Mouse (Mus musculus) left cerebral cortex, adult 18-20 months (tissue): ENCODE results near the gene Ccnd1. TPM values are rescaled to one million over a fixed set of nuclear protein-coding genes. Genes with fewer than 3 reads are reported as not detected.

Experiments used
- DNase-seq, 2 experiments: peaks; one replicate each; pipeline ENCODE4 v3.0.0; 2021 to 2022; ENCODE audit warnings: low spot score in 2 of 2, mixed read lengths in 1 of 2
- long read RNA-seq, 2 experiments: library from polyadenylated mRNA; stranded (forward); transcript quantifications; one replicate each; pipeline ENCODE4 v2.0.0; 2021
- total RNA-seq, 2 experiments: library from RNA; stranded (reverse); gene quantifications; 2 replicates each; pipeline ENCODE4 v1.2.3; 2021

Gene Ccnd1
- 10 to 100 TPM; 42.9 to 57.5 TPM for total RNA-seq
- long read RNA-seq, experiment 1, transcript Ccnd1-201 (5 exons, 3,740 nt) = major isoform, 17 of 33 reads
- long read RNA-seq, experiment 1, partial matches to known transcripts = 0 of 33 reads
- long read RNA-seq, experiment 1, other reads (novel, unspliced or antisense) = 16 of 33 reads
- long read RNA-seq, experiment 2, transcript Ccnd1-201 (5 exons, 3,740 nt) = major isoform, 12 of 33 reads
- long read RNA-seq, experiment 2, partial matches to known transcripts = 1 of 33 reads
- long read RNA-seq, experiment 2, other reads (novel, unspliced or antisense) = 20 of 33 reads

DNA sequence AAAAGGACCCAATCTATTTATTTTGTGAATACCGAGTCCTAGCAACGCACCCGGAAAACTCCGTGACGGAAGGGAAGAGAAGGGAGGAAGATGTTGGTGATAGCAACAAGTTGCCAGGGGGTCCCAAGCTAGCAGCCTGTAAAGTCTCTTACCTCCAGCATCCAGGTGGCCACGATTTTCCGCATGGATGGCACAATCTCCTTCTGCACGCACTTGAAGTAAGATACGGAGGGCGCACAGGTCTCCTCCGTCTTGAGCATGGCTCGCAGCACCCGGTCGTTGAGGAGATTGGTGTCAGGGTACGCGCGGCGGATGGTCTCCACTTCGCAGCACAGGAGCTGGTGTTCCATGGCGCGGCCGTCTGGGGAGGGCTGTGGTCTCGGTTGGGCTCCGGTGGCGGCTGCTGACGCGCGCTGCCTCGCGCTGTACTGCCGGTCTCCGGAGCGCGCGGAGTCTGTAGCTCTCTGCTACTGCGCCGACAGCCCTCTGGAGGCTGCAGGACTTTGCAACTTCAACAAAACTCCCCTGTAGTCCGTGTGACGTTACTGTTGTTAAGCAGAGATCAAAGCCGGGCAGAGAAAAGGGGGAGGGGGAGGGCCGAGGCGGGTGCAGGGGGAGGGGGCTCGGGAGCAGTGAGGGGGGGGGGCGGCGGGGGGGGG is at the start of gene Ccnd1:
Ccnd1 (minus strand) TSS at position 582 of the 659 bp plus-strand sequence.
- DNase-seq = peak; percentile 49 to 69

DNA sequence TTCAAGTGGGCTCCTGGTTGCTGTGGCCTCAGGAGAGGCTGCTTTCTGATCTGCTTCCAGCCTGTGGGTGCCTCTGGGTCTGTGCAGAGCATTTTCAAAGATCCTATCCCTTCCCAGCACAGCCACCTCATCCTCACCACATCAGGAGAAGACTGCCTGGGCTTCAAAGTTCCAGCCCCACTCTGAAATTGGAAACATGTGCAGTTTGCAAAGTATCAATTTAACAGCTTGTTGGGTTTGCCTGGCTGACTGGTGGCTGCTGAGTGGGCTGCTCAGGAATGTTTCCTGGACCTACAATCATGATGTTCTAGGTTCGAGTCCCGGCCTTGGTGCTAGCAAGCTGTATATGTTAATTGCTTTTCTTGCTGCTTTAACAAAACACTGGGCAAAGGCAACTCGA is 49.1 kb upstream of the Ccnd1 start:
- DNase-seq = no peak

DNA sequence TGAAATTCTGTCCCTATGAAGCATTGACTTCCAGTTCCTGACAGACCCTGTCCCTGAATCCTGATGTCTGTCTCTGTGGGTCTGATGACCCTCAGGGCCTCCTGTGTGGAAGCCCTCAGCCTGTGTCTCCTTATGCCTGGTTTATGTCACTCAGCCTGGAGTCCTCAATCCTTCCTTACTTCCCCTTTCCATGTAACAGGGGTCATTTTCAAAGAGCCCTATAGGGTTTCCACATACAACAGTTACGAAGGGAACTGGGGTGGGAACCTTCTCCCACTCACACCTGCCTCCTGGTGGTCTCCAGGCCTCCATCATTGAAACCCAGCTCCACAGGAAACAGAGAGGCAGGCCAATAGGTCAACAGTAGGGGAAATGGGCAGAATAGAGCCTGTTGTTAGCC is 45.4 kb upstream of the Ccnd1 start:
- DNase-seq = no peak

DNA sequence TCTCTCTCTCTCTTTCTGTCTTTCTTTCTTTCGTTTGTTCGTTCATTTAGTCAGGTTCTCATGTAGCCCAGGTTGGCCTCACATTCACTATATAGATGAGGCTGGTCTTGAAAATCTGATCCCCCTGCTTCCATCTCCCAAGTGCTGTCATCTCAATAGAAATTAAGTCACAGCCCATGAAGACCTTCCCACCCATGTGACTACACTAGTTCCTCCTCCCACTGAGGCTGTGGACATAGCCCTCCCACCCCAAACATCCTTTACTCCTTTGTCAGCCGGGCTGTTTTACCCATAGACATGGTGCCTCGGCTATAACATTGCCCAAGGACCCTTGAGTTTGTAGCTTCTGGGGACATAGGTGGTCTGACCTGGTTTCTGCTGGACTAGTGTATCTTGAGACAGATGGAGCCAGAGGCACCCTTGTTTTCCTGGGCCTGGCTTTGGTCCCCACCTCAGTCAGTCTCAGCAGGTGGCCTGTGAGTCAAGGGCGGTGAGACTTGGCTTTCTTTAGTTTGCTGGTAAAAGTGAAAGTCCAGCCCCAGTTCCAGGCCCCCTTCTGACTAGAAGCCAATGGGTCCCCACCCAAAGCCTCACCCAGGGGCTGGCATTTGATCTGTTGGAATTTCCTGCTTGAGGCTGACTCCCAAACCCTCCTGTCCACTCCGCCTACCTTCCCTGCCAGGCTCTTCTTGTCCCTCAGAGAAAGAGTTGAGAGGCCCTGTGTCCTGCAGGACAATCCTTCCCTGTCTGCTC is 42.8 kb upstream of the Ccnd1 start:
- no peak for DNase-seq

DNA sequence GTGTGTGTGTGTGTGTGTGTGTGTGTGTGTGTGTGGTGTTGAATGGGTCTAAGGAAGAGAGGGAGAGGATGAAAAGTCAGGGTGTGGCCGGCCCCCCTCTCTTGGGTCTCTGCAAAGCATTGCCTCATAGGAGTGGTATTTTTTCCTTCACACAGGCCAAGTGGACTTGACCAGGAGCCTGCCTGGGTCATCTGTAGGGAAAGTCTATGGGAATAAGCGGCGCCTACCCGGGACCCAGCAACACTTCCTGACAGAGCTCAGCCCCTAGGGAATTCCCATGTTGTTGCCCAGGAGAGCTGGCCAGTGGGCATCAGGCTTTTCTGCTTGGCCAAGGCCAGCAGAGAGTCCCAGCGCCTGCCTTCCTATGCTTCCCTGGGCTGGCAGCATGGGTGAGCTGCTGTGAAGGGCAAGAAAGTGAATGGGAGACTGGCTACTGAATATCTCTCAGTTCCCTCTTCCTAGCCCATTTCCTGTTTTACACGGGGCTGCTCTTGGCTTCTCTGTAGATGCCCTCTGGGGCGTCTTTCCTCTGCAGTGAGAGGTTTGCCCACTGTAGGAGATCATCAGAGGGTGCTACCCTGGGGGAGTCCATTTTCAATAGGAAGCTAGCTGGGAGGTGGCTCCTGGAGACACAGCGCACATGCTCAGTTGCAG is 41.8 kb upstream of the Ccnd1 start:
- DNase-seq = no peak

DNA sequence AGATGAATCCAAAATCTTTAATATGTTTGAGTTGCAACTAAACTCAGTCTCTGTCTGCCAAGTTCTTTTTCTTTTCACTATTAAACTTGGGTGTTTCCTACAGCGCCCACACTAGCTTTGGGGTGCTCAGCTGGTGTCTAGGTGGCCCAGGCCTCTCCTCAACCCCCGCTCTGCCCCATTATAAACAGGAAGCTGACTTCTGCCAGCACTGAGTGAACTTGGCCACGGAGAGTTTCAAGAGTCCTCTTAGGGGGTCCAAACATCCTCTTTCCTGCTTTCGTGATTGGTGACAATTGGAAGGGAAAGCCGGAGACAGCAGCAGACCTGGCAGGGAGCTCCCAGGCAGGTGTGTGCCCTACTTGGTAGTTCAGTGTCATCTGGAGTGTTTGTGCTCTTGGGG is 40.1 kb upstream of the Ccnd1 start:
- DNase-seq = no peak

DNA sequence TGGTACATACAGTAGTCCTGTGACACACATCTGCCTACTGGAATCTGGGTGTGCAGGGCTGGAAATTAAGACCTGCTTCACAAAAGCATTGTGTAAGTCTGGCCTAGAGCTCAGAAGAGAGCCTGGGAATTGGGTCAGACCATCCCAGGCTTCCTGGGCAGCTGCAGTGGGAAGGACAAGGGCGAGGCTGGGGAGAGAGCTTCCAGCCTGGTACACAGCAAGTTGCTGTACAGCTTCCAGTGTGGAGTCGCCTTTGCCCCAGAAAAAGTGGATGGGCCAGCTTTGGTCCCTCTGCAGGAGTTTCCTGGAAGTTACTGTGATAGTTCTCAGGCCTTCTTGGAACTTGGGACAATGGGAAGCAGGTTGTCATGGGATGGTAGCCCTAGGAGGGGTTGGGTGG is 37.4 kb upstream of the Ccnd1 start:
- DNase-seq = no peak

DNA sequence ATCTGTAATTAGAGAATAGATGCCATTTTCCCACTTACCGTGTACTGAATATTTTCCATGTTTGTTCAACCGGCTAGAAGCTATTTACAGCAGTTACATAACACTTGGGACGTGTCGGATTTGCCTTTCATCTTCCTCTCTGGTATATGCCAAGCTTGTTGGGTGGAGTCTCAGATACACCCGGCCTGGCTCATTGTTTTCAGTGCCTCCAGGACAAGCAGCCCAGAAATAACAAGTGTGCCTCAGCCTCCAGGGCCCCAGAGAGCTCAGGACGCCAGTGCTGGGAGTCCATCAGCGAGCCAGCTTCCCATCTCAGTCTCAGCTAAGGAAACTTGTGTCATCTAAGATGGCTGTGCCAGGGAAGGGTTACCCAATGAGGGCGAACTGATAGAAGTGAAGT is 33.7 kb upstream of the Ccnd1 start:
- no peak for DNase-seq

DNA sequence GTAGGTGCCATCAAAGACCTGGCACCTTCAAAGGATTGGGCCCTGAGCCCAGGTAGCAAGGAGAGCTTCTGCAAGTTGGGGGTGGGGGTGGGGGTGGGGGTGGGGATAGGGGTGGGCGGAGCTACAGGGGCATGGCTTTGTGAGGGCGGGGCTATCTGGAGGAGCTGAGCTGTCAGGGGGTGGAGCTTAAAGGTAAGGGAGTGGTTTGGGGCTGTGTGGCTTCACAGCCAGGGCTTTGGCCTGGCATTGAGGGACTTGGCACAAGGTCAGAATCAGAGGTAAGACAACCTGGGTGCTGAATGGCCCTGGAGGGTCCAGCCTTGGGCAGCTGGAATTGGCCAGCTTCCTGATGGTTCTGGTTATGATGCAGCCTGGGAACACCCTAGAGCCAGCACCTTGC is 32.0 kb upstream of the Ccnd1 start:
- no peak for DNase-seq

DNA sequence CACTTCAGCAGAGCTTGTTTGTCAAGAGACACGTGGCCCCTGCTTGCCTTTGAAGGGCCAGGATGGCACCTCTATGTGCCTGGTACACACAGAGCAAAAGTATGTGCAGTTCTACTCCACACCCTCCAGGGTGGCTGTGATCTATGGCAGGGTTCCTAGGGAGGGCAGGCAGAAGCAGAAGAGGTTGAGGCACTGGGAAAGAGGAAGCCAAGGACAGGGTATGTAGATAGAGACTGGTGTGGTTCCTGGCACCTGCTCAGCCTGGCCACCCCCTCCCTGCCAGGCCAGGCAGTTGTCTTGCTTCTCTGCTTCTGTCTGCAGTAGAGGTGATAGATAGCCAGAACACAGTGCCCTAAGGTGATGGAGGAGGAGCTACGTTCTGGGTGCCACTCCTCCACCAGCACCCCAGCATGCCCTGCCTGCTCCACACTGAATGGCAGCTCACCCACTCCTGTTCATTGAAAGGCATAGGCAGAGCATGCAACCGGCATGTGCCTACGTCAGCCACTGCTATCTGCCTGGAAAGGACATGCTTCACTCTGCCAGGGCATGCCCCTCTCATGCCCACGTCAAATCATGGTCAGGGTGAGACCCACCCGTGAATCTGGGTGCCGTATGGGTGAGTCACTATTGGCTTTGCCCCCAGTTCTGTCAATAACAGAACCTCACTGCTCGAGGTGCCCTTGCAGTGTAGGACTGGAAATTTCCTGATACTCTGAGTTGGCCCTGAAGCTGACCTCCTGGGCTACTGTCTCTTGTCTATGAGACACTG is 31.5 kb upstream of the Ccnd1 start:
- DNase-seq = no peak

DNA sequence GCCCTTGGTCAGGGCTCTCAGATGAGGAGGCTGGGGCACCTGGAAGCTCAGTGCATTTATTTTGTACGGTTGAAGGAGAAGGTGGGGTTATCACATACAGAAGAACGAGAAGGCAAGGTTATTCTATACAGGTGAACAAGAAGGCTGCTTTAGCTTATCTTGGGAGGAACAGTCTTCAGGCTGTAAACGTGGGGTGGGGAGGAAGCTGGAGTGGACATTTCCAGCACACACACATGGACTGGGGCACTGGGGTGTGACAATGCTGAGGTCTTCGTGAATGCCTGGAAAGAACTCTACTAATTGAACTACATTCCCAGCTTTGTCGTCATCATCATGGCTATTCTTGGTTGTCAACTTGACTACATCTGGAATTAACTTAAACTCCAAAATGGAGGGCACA is 26.2 kb upstream of the Ccnd1 start:
- no peak for DNase-seq

DNA sequence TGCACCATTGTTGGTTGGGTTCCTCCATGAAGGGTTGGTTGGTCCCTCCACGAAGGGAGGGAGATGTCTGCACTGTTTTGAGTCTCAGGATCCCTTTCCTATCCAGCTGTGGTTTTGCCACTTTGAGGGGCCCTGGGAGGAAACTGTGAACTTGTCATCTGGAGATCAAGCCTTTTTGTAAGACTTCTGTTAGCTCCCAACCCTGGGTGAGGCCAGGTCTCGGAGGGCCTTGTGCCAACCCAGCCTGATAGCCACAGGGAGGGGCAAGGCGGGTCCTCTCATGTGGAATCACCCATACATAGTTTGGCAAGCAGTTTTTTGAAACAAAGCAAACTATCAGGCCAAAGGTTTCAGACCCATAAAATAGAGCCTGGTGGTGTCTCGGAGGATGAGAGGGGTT is 24.6 kb upstream of the Ccnd1 start:
- no peak for DNase-seq

DNA sequence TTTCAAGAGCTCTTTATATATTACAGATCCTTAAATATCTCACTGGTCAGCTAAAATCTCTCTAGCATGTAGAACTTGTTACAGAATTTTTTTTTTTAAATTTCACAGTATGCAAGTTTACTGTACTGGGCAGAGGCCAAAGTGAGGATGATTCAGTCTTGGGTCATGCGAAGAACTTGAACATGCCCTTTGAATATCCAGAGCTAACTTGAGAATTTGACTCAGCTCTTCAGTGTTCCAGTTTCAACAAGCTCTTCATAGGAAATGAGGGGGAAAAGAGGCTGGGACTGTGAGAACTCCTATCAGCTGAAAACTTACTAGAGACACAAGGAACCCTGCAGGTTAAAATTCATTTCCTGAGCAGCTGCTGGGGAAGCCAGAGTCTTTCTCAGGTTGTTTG is 24.2 kb upstream of the Ccnd1 start:
- no peak for DNase-seq

DNA sequence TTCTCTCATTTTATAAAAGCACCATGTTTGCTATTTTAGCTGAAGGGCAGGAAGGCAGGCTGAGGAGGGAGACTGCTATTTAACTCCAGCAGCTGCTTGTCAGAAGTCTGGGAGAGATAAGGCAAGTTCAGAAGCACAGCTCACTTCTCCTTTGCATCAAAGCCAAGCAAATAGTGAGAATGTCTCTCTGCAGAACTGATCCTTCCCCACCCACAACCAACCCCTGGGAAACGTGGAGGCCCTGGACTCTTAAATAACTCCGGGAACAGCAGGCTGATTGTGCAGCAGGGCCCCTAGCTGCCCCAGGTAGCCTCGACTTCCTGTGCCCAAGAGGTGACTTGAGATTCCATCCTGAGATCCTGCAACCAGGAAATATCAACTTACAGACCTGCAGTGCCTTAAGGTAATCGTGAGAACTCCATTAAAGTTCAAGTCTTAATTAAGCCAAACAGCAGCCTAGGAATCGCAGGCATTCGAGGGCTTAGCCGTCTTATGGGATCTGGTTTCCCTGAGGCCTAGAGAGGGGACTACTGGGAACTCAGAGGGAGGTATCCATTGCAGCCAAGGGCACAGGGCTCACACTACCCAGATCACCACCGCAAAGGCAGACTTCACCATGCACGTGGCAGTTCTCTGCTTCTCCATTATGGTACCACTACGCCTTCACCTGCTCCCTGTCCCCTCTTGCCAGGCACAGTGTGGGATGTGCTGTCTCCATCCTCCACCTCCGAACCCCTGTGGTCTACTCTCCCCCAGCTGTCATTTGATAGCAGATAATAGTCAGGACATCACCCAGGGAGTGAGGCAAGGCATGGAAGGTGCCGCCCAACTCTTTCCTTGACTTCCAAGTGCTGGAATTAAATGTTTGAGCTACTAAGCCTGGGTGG is 19.0 kb upstream of the Ccnd1 start:
- no peak for DNase-seq

DNA sequence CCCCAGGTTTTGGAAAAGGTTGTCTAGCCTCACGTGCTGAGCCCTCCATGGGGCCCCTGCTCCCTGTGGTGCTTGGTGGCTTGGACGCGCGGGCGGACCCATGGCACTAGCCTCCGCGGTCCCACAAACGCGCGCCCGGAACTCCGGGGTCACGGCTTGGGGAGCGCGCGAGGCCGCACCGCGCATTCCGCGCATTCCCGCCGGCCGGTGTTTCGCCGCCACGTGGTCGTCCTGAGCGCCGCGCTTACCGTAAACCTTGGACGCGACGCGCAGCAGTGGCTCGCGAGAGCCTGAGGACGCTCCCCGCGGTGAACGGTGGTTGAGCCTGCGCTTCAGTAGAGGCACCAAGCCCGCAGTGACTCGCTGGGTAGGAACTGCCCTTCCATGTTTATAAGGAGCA is 3.5 kb upstream of the Ccnd1 start:
- DNase-seq = peak; percentile 70 to 77

DNA sequence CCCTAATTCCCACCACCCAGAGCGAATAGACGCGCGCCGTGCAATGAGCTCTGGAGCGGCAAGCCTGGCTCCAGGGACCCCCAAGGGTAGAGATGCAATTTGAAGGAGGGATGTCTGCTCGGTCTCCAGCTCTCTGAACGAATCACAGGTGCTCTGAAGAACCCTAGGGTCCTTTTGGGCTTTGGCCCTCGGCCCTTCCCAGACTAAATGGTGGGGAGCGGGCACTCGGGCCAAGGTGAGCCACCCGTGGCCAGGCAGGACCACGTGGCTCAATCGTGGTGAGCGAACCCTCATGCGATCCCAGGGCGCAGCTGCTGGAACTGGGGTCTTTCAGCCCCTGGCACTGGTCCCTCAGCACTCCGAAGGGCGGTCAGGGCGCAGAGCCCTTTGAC is 3.0 kb upstream of the Ccnd1 start:
- DNase-seq = no peak

DNA sequence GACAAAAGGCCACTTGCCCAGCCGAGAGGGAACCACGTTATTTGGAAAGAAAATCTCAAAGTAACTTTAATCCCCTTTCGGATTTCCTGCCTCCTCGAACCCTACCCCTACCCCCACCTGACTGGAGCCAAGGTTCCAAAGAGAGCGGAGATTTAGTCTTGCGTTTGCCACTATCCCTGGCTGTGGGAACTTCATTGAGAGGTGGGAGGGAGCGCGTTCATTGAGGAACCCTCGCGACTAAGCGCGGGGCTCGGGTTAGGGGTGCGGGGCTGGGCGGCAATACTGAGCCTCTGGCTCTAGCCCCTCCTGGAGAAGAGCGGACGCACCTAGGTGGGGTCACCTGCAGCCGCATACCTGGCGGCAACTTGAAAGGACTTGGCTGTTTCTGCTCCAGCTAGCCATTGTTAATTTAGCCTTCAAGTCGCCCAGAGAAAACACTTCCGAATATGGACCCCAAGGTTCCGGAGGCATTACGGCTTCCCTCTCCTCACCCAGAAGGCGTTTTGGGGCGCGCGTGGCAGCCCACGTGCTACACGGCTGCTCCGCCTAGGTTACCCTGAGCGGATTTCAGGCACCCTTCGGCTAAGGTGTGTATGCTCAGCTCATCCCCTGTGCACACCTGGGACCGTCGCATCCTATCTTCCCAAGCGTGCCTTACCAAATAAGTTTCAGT is 2.5 kb upstream of the Ccnd1 start:
- no peak for DNase-seq

DNA sequence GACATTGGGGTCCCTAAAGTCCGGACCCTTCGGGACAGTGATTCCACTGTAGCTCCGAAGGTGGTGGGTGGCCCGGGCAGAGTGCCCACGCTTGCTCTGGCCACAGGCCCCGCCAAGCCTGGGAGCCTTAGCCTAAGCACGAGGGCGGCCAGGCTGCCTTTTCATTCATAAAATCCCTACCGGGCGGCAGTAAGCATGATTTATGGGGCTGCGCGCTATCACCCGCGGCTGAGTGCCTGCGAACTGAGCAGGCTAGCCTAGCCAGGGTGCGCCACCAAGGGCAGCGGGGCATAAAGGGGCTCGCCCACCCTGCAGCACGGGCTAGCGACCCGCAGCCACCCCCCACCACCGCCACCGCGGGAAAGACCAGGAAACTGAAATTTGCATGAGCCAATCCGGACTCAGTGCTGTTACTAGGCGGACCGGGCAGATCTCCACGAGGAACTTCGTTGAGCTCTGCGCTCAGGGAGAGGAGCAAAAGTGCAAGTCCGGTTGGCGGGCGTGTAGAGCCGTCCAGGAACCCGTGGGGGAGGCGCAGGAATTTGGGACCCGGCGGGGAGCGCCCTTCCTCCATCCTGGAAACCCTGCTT is 1.6 kb upstream of the Ccnd1 start:
- peak; percentile 55 to 67 for DNase-seq

DNA sequence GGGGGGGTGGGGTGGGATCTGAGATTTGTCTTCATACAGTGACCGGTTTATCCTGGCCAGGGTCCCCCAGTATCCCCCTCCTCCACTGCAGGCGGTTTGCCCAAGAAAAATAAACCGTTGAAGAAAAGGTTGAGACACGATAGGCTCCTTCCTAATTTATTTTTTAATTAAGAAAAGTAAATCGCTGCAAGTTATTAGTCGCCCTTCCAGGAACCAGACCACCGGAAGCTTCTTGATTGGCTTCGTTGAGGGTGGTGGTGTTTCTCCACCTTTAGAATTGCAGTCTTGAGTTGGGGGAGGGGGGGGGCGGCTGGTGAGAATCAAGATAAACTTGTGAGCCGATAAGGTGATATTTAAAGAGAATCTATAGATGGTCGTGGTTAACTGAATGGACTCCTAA is 860 bp upstream of the Ccnd1 start:
- no peak for DNase-seq
